Mouse (Mus musculus): ENCODE data around the gene Tmem210.

DNA sequence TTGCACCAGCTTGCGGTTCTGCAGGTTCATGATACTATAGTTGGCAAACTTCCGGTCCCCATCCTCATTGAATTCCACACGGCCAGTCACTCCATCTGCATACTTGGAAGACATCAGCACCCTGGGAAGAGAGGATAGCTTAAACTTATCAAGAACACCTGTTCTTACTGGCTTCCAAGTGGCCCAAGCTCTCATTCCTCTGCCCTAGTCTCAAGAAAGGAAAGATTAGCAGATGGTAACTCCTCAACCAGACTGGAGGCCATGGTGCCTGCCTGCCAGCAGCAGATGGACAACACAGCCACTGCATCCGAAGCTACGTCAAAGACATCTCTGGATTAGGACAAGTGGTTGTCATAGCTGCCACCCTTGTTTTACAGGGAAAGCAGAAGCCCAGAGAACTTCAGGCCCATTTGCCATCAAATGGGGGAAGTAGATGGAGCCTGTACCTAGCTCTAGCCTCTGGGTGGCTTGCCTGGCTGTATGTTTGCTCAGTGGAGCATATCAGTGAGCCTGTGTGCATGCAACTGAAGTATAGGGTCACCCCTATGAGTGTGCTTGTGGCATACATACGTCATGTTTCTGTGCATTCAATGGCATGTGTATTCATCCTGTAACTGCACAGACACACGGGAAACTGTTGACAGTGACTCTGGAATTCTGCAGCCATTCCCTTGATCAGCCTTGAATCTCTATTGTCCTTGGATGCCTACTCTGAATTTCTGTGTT lies 16.1 kb downstream of the Tmem210 start:
- no peak for TF ChIP-seq CTCF (IDR thresholded peaks at IDR 0.05; ENCODE audit: low read depth)
- TF ChIP-seq EP300 (IDR thresholded peaks at IDR 0.05; ENCODE audit: low read depth): no peak
